Mouse (Mus musculus) heart, postnatal 36 days (tissue): ENCODE measurements at regions not wholly inside any gene's neighbourhood (a gene's known extent, or its start where the extent isn't known, plus 50 kb on each side); places are given as distances from the start of the nearest gene placed in this dataset.
A peak's percentile ranks its signal among the peaks of the same experiment; 100 is the strongest.

ENCODE experiments used
- DNase-seq, 2 experiments: peaks; one replicate each; pipeline ENCODE4 v3.0.0; 2021 to 2022
- intact Hi-C: fragments of 180-260 bp; cut with DNase I; formaldehyde crosslinking; loops from one replicate; pipeline ENCODE4 v1.15.1; 2025

DNA sequence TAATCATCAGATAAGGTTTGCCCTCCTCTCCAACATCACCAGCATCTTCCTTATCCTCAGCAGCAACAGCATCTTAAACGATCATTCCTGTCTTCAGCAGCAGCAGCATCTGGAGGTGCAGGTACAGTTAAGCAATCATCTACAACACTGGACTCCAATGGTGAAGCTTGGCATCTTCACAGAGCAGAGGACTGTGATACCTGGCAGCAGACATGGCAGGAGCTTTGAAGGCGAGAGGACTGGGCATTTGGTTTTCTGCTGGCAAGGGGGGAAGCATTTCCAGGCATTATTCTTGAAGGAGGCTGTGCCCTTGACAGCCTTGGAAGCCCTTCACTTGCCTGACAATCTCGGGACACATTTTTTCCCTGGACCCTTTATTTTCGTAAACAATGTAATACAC is 235.3 kb downstream of the Sp3 start:
- intact Hi-C loops = no loop called here

DNA sequence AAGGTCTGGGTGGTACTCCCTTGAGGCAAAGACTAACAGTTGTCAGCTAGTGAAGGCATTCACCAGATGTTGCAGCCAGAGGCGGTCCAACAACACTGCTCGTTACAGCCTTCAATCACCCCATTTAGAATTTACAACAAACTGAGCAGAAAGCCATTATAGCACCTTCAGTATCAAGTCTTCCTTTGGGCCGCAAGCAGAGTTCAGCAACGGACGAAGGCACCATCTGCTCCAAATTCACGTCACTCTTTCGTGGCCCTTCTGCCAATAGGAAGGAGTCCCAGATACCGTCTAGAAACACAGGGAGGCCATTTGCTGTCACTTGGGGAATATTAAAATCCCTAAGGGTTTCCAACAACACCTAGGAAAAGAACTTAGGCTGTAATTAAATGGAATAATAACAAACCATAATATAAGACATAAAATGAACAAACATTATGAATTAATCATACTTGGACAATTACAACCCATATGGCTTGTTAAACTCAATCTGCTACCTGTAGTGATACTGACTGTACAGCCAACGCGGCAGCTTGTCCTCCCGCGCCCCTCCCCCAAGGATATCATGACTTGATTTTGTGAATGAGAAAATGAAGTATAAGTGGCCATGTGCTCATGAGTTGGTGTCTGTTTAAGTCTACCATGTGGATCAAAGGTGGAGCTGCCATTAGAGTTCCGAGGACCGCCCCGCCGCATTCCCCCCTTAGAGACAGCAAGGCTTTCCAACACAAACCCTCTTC is 233.6 kb downstream of the Sp3 start:
- DNase-seq = no peak
- intact Hi-C loops = no loop called here

More for the DNA sequence above, 235.3 kb downstream of the Sp3 start:
- no peak for DNase-seq

DNA sequence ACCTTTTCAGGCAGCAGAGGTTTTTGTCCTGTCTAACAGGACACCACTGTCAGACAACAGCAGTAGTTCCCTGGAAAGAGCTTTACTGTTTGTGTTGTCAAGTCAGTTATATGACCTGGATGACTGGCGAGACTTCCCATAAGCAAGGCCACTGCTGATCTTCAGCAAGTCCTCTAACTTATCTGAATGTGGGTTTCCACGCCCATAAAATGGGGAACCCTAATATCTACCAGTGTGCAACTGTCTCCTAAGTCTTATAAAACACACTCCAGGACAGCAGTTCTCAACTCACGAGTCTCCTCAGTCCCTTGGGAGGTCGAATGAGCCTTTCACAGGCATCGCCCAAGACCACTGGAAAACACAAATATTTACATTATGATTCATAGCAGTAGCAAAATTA is 232.9 kb downstream of the Sp3 start:
- DNase-seq = no peak
- intact Hi-C loops = no loop called here

DNA sequence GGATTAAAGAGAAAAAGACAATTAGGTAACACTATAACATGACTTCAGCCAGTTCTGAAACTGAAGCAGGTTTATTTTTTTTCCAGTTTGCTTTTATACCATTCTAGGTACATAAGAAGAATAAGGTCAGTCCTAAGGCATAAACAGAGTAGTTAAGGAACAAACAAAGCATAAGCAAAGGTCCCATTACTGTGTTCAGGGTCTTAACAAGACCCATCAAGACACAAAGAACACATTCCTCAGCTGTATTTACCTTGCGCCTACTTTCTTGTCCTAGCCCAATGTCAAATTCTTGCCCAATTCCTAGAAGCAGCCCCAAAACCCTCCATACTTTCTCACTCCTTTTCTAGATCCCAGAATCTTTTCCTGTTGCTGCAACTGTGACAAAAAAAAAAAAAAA is 230.8 kb downstream of the Sp3 start:
- no peak for DNase-seq
- intact Hi-C loops = no loop called here

DNA sequence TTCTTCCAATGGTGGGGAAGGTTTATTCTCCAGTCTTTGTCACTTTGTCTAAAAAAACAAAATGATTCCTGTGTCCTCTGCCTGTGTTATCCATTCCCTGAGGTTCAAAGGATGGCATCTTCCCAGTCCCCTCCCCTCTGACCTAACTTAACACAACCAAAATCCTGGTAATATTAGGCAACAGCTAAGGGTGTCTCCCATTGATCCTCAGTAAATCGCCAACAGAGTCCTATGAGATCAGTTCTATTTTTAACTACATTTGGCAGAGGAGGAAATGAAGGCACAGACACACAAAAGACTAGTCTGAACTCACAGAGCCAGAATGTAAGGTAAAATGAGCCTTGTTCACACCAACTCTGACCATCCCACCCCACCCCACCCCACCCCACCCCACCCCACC is 228.8 kb downstream of the Sp3 start:
- intact Hi-C loops = loop anchor here (5.0 kb wide), 1 partner anchor 226 kb away; no protein-coding TSS in a partner anchor

DNA sequence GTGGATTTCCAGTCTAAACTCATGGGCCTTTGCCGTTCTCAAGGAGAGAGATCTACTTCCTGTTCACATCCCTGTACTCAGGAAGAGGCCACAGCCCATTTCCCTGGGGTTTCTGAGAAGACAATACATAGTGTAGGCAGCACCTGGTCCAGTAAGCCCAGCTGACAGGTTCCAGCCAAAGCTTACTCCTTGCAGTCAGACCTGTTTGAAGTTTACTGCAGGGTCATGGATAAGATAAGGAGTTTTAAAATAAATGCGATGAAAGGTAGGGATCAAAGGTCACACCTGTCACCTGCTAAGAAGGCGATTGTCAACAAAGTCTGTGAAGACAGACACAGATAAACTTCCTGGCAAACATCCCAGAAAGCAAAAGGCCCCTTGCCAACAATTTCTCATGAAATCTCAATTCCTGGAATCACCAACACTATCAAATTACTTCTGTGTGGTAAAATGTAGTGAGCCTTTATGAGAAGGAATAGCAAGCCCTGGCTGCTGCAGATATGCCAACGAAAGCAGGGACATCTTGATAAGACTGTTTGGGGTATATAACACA is 227.5 kb downstream of the Sp3 start:
- intact Hi-C loops = loop anchor here (5.0 kb wide), 1 partner anchor 225 kb away; no protein-coding TSS in a partner anchor
- peak; percentile 45 to 64 for DNase-seq

More for the DNA sequence above, 228.8 kb downstream of the Sp3 start:
- DNase-seq = peak in 1 of 2 experiments; percentile 22

DNA sequence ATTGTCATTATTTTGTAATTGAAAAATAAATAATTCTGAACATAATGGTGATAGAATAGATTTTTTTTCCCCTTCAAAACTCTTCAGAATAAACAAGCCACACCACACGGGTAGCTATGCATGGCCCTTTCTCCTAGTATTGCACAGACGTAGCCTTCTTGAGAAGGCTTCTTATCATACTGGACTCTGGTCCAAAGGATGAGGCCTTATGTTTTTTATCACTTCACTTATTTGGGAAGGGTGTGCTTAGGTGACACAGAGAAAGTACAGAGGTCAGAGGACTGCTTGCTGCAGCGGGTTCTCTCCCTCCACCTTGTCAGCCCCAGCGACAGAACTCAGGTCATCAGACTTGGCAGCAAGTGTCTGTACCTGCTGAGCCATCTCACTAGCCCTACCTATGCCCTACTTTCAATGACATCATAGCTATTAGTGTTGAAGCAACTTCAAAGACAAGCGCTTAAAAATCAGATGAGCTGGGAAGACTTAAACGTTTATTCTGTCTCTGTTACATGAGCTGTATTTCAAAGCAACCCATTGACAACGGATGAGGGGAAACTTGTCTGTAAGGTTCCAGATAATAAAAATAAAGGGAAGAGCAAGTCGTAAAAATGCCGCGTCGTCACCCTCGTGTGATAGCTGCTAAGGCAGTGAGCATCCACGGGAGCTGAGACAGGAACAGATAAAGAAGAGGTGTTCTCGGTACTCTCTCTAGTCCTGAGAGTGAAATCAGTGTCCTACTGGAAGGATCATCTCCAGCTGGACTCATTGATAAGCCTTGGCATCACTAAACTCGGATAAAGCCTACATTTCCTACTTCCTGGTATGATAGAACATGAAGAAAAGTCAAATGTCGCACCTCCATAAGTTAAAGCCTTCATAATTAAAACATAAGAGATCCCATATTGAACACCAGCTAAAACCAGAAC is 226.2 kb downstream of the Sp3 start:
- intact Hi-C loops = loop anchor here (5.0 kb wide), 1 partner anchor 223 kb away; no protein-coding TSS in a partner anchor

DNA sequence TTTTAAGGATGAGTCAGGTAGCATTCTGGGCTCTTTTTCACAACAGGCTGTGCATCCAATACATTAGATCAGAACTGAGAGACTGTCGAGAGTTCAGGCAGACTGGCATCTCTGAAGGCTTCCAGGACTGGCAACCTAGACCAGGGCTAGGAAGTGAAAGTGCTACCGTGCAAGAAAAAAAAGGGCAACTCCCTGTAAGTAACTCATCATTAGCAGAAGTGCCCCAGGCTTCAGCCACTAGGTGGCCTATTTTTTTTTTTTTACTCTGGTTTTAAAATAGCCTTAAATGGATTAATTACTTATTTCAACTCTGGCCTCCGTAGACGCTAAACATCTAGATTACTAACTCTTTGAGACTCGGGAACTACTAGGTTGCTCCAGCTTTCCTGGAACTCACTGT is 216.8 kb downstream of the Sp3 start:
- intact Hi-C loops = no loop called here

More for the DNA sequence above, 226.2 kb downstream of the Sp3 start:
- DNase-seq = no peak

DNA sequence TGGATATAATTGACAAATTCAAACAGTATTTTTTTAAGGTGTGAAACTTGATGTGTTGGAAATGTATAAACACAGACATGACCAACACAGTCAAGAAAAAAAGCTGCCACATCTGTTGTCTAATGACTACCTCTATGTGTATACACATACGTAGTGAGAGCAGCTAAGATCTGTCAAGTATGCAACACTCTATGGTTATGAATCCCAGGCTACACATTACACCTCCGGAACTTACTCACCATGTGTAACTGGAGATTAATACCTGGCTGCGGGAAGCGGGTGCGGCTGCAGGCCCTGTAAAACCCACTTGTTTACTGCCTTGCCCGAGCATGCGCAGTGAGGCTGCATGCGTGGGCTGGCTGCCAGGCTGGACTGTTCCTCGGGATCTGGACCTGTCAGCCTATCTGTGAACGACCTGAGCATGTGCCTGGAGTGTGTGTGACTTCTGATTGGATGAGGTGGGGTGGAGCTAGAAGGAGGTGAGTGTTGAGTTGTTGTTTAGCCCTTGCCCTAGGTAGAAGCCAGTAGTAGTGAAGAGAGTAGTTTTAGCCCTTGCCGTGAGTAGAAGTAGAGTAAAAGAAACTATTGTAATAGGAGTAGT is 211.1 kb downstream of the Sp3 start:
- DNase-seq = no peak
- intact Hi-C loops = no loop called here

More for the DNA sequence above, 216.8 kb downstream of the Sp3 start:
- DNase-seq = no peak

DNA sequence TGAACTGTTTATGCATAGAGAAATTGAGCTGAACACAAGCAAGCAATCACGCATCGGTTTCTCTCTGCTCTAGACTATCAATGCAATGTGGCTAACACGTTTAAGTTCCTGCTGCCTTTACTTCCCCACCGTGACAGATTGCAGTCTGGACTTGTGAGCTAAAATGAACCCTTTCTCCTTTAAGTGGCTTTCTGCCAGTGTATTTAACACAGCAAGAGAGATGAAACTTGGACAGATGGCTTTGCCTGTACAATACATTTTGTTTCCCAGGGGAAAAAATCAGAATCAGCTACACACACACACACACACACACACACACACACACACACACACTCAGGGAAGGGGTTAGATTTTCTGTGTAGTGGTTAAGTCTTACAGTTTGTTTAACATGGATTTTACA is 206.8 kb downstream of the Sp3 start:
- no peak for DNase-seq
- intact Hi-C loops = no loop called here

DNA sequence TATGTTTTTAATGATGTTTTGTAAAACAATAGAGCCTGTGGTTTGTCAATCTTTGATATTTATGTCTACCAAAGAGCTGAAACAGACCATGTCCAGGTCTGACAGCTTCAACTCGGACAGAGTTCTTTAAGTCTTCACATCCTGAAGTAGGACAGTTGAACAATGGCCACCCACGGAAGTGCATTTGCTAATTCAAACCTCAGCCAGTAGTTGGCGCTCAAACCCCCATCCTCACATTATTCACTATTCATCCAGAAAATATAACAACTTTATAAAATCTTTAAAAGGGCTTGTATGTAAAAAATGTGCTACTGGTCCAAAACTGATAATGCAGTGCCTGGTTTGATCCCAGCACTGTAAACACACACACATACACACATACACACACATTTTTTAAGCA is 202.9 kb downstream of the Sp3 start:
- DNase-seq = no peak
- intact Hi-C loops = no loop called here

DNA sequence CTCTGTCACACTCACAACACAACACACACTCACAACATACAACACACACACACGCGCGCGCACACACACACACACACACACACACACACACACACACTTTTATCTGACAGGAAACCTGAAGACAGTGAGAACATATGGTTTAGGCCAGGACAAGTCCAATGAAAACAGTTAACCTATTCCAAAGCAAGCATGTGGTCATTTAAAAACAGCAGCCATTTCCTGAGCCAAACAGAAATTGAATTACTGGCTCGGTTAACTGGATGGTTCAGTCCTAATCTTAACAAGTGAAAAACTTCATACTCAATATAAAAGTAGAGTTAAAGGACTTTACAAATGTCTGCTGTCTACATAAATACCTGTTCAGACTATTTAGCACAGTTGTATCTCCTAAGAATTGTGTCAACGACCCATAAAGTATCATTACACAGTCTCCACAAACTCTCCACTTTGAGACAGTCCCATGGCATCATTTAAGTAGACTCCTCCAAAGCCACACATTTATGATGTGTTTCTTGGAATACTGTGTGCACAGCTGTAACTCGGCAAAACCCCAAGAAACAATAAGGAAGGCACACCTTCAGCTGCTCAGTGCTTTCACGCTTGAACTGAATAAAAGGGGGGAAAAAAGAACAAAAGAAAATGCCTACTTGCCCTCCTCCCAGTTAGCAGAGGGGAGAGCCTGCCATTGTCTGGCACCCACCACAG is 202.3 kb downstream of the Sp3 start:
- intact Hi-C loops = no loop called here
- DNase-seq = no peak

DNA sequence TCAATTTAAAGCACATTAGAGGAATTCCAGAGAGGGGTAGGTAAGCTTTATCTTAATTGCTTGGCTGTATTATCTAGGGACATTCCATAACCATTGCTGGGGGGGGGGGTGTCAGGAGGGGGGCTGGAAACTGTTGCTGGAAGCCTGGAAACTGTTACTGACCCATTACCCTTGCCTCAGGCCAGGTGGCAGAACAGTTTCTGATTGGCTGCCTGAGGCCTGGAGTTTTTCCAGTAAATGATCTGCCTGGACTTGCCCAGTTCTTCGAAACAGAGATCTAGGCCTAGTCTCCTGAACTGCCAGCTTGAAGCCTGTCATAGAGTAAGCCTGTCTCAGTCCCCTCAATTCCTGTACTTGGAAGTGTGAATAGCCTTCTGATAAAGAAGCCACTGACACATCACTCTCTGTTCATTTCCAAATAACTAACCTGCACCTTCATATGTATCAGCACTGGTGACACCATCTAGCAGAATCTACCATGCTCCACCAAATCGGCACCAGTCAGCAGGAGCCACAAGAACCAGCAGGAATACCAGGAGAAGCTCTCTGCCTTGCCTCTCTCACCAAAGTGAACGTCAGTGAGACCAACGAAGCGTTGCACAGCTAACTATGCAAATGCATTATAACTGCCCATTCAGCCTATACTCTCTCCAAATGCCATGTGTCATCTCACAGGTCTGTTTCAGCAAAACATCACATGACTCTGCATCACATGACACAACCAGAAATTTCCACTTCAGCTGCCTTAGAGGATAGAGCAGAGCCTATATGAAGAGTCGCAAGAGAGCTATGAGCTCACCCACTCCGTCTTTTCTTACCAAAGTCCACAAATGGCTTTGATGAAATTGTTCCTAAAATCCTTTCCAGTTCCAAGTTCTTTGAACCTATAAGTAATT is 200.7 kb downstream of the Sp3 start:
- no peak for DNase-seq

DNA sequence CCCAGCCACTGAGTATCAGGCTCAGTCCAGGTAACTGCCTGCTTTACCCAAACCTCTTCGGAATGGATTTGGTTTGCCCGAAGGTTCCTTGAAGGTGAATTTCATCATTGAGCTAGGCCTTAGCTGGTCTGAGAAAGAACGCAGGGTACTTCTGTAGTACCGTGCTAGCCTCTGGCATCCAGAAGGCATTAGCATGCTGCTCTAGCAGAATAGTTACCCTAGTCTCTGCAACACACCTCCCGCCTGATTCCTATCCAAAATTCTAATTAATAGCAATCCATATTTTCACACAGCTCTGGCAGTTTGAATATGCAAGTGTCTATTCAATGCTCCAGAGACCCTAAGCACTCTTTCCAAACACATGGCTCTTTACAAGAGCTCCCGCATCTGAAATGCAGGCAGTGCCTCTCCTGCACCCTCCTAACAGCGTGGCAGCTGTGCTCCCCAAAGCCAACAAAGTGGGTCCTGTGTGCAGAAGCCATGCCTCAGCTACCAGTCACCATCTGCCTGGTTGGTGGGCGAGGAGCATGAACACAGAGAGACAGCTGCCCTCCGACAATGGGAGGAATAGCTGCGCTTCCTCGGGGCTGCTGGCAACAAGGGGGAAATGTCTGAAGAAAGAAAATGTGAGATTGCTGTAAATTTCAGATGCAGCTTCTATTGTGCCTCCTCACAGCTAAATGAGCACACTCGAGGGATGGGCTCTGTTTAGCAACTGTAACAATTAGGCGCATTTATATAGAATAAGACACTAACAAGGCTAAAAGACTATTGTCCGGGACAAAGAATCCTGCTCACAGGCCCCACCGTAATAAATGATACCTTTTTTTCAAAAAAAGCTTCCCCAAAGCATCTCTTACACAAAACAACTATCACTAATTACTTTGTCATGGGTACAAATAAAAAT is 198.6 kb downstream of the Sp3 start:
- intact Hi-C loops = no loop called here
- DNase-seq = no peak

More for the DNA sequence above, 200.7 kb downstream of the Sp3 start:
- intact Hi-C loops = no loop called here

DNA sequence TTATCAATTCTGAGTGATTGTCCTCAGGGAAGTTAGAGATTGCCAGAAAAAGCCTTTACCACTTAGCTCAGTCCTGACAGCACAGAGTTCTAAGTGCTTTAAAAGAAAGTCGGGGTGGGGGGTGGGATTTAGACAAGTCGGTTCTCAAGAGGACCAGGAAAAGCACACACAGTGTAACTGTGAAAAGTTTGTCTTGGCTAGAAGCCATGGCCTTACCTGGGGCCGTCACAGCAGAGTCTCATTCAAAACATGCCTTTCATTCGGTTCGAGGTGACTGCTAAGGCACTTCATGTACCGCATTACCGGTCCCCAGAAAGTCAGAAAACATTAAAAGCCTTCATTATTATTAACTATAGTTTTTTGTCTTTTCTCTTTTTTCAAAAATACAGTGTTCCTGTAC is 197.9 kb downstream of the Sp3 start:
- intact Hi-C loops = no loop called here
- DNase-seq = no peak

DNA sequence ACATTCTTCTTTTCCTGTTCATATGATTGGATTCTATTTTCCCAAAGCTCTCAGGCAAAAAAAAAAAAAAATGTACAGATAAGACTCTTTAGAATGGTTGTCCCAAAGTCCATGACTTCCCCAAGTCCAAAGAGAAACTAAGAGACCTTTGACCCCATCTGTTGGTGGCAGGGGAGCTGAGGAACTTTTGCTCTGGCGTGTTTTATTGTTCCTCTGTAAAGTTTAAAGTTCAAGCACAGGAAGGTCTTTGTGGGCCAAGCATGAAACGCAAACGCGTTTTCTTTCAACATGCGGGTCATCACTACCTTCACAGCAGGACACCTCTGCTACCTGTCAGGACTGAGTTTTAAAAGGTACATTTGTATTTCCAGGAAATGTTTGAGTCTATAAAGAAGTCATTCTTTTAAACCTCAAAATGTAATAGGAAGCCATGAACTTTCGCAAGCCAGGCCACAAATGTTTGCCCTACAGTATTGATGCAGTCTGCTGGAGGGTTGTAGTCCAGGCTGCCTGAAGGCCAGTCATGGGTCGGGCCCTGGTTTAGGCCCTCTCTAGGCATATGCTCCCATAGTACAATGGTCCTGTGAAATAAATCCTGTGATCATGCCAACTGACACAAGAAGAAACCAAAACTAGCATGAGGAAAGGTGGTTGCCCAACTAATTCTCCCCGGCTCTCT is 194.7 kb downstream of the Sp3 start:
- intact Hi-C loops = no loop called here
- DNase-seq = no peak

DNA sequence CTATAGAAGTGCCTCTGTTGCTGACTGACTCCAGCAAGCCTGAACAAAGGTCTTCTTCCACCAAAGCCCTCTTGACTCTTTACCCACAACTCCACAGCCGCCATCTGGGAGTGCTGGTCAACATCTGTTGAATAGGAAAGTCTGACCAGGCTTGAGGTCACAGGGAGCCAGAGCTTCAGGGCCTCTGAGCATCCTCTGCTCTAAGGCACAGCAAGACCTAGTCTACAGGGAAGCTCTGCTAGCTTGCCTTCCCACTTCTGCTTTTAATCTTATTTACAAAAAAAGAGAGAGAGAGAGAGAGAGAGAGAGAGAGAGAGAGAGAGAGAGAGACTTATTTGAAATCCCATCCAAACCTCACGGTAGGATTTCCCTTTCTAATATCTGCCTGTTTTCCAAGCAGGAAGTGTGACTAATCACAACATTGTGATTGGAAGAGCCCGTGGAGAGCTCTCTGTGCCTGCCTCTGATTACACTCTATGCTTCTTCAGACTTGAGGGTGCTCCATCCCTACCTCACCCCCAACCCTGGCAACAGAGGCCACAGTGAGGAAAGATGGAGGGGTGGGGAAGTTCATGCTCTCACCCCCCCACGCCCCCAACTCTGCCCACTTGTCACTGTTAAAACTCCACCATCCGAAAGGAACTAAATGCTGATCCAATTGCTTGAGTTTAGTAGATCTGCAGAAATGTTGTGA is 194.1 kb downstream of the Sp3 start:
- no peak for DNase-seq
- intact Hi-C loops = no loop called here
